Mouse (Mus musculus) lung, adult 2 months (tissue): ENCODE measurements around the gene Nmt1.

Source experiments
- CTCF ChIP-seq: fragments of 200-500 bp; IDR thresholded peaks from 2 replicates; pipeline ENCODE4 v1.5.1; 2011; ENCODE audit warnings: mild to moderate bottlenecking, low read length, control low read depth; ENCODE audit not compliant: insufficient read depth
- POLR2A ChIP-seq: fragments of 200-500 bp; IDR thresholded peaks from 2 replicates; pipeline ENCODE4 v1.6.1; 2011; ENCODE audit warnings: low read depth, mild to moderate bottlenecking, control low read depth, low read length, borderline replicate concordance; ENCODE audit errors: extremely low read depth

GRCm38 (mm10) chr11:103010454-103011205 lies 17.4 kb upstream of the Nmt1 start:
- no peak for TF ChIP-seq CTCF
- TF ChIP-seq POLR2A = no peak
